Mouse (Mus musculus) left cerebral cortex, adult 2 months (tissue): Measurements from ENCODE around the gene Shroom3. TPM values are rescaled to one million over a fixed set of nuclear protein-coding genes. Genes with fewer than 3 reads are reported as not detected.

Experiments used
- DNase-seq, 2 experiments: peaks; one replicate each; pipeline ENCODE4 v3.0.0; 2021 to 2022; ENCODE audit warnings: low spot score in 2 of 2, mixed read lengths in 1 of 2; ENCODE audit errors: extremely low spot score in 1 of 2
- H3K27ac ChIP-seq: fragments of 200-600 bp; 2 replicates; pipeline ENCODE4 v1.8.1; 2022
- H3K4me3 ChIP-seq: fragments of 200-600 bp; 2 replicates; pipeline ENCODE4 v1.8.1; 2022
- CTCF ChIP-seq: fragments of 200-600 bp; IDR thresholded peaks from 2 replicates; pipeline ENCODE4 v1.8.1; 2022; ENCODE audit warnings: antibody characterized with exemption, mild to moderate bottlenecking, moderate library complexity
- intact Hi-C: fragments of 180-260 bp; cut with DNase I; formaldehyde crosslinking; loops from one replicate; pipeline ENCODE4 v1.15.1; 2025
- total RNA-seq, 2 experiments: library from RNA; stranded (reverse); gene quantifications; 2 replicates each; pipeline ENCODE4 v1.2.3; 2021

The Shroom3 gene
- total RNA-seq, 2 experiments from 2014 or later: 4.3 to 6.3 TPM

DNA sequence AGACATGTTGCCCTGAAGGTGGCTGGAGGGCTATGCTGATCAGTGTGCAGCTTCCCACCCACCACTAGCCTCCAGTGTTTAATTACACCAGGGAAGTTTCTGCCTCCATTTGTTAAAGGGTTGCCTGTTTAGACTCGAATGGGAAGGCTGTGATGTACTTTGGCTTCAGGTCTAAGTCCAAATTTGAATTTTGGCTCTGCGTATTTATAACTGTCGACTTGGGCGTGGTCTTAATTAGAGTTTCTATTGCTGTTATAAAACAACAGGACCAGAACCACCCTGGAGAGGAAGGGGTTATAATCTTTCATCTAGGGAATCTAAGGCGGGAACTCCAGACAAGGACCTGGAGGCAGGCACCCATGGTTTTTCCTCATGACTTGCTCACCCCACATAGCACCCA, 79.2 kb downstream of the Shroom3 start:
- intact Hi-C loops: no loop called here
- no peak for DNase-seq
- H3K4me3 ChIP-seq: no peak overlapping the region
- TF ChIP-seq CTCF: no peak
- no peak overlapping the region for H3K27ac ChIP-seq

DNA sequence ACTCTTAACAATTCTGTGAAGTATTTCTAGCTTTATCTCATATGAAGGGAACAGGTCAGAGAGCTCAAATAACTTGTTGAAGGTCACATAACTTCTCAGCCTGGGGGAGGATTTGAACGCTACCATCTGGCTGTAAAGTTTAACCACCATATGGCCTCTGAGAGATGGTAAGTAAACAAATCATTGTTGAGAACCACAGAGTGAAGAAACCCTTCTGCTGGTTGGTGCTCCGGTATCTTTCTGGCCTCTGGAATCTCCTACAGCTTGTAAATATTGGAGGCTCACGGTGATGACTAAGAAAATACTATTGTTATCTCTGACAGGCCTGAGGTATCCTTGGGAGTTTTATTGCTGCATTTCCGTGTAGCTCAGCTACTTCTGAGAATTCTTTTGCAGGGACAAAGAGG, 80.3 kb downstream of the Shroom3 start:
- TF ChIP-seq CTCF: no peak
- H3K4me3 ChIP-seq: no peak overlapping the region

DNA sequence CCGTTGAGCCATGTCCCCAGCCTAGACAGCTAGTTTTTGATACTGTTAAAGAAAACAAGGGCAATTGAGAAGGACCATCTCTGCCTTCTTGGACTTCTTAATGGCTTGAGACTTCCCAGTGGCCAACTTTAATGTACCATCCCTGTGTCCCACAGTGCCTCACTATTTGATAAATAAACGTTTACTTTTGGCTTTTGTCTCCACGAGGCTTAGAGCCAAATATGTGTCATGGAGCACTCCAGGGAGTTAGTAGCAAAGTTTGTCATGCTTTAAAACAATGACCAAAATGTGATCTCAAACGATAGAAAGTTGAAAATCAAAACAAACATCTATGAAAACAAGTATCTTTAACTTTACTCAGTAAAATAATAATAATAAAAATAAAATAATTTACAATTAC, 83.1 kb downstream of the Shroom3 start:
- Histone ChIP-seq H3K4me3 (no peak overlapping the region), H3K27ac (no peak overlapping the region)
- no peak for TF ChIP-seq CTCF
- intact Hi-C loops: no loop called here
- no peak for DNase-seq

More for the DNA sequence above, 80.3 kb downstream of the Shroom3 start:
- DNase-seq: no peak
- intact Hi-C loops: no loop called here
- no peak overlapping the region for H3K27ac ChIP-seq

DNA sequence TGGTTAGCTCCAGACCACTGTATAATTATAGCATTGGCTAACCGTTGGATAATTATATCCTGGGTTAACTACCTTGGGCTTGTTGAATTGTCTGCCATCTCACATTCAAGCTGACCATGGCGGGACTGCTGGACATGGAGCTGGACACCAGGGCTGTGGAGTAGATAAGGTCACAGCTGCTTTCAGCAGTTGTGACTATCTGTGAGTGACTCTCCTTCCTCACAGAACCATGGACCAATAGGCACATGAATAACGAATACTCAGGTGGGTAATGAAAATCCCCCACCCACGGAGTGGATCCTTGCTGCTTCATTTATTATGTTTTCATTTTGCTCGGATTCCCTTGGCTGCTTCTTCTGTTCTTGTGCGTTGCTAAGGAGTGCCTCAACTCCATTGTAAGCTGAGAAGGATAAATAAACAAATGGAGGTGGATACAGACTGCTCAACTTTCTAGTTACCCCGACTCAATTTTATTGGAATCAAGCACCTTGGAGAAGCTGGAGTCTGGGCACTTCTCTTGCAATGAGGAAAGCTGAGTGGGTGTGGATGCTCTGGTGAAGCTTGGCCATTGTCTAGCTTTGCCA, 84.1 kb downstream of the Shroom3 start:
- intact Hi-C loops: no loop called here
- DNase-seq: no peak
- no peak for TF ChIP-seq CTCF
- Histone ChIP-seq H3K27ac (no peak overlapping the region), H3K4me3 (no peak overlapping the region)

DNA sequence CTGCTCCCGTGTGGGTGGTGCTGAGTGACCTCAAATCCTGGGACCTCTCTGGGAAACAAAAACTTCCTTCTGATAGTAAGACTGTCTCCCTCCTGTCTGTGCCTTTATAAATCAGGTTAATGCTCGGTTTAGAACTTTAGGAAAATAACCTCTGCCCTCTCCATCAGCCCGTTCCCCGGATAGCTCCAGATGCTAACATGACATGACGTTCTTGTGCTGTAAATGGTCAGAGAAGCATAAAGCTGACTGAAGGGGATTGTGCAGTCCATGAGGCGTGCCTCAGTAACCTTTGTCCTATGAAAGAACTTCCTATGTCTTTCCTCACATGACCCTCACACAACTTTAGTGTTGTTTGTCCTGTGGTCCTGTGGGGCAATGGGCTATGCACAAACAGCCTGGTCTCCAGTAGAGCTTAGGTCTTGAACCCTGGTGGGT, 84.6 kb downstream of the Shroom3 start:
- no peak for DNase-seq
- no peak for TF ChIP-seq CTCF
- H3K27ac ChIP-seq: no peak overlapping the region
- intact Hi-C loops: no loop called here
- no peak overlapping the region for H3K4me3 ChIP-seq

DNA sequence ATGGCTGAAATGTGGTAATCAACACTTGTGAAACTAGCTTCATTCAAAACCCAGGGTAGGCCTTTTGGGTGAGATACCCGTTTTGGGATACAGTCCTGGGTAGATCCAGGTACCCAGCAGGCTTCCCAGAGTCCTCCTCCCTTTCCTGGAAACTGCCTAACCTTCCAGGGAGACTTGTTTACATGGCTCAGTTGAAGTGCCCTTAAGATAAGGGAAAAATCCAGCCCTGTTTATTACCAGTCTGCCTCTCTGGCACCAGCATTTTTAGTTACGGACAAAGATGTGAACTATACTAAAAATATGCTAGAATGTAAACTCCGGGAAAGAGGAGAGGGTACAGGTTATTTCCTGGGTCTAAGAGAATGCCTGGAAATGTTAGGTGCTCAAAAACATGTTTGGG, 90.6 kb downstream of the Shroom3 start:
- DNase-seq: no peak
- Histone ChIP-seq H3K27ac (no peak overlapping the region), H3K4me3 (no peak overlapping the region)
- TF ChIP-seq CTCF: no peak
- intact Hi-C loops: no loop called here

DNA sequence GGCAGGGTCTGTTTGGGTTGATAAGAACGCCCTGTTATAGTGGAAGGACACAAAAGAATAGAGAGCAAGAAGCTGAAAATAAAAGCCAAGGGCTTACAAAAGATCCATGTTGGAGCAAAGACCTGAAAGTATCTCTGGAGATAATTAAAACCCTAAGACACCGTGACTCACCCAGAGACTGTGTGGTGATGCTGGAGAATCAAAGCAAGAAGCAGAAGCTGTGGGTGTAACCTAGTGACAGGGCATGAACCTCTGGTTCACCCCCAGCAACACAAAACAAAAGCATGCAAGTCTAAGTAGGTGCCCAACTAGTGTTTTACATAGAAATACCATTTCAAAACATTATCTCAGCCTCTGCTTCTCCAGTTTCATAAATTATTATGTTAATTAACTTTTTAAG, 91.2 kb downstream of the Shroom3 start:
- intact Hi-C loops: no loop called here
- no peak overlapping the region for H3K4me3 ChIP-seq
- TF ChIP-seq CTCF: no peak
- no peak overlapping the region for H3K27ac ChIP-seq
- DNase-seq: no peak

DNA sequence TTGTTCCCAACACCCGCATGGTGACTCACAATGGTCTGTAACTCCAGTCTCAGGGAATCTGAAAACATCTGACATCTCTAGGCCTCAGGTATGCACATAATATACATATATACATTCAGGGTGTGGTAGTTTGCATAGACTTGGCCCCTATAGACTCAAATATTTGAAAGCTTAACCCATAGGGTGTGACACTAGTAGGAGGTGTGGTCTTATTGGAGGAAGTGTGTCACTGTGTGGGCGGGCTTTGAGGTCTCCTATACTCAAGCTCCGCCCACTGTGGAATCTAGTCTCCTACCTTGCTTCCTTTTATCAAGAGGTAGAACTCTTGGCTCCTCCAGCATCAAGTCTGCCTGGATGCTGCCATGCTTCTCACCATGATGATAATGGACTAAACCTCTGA, 91.7 kb downstream of the Shroom3 start:
- no peak overlapping the region for H3K4me3 ChIP-seq
- intact Hi-C loops: no loop called here
- DNase-seq: no peak

DNA sequence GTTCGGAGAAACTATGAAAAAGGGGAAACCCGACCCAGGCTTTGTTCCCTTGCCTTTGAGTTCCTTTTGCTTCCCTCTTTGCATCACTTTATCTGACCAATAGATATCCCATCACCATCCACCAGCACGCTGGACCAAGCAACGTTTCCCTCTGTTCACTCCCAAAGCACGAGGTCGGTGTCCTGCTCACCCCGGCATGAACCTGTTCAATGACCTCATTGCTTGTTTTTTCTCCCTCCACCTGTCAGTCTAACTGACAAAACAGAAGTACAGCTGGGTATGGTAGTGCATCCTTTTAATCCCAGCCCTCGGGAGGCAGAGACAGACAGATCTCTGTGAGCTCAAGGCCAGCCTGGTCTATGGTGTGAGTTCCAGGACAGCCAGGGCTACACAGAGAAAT, 95.2 kb downstream of the Shroom3 start:
- DNase-seq: no peak
- intact Hi-C loops: no loop called here
- H3K27ac ChIP-seq: no peak overlapping the region
- no peak for TF ChIP-seq CTCF
- H3K4me3 ChIP-seq: no peak overlapping the region

More for the DNA sequence above, 91.7 kb downstream of the Shroom3 start:
- no peak overlapping the region for H3K27ac ChIP-seq
- TF ChIP-seq CTCF: no peak

DNA sequence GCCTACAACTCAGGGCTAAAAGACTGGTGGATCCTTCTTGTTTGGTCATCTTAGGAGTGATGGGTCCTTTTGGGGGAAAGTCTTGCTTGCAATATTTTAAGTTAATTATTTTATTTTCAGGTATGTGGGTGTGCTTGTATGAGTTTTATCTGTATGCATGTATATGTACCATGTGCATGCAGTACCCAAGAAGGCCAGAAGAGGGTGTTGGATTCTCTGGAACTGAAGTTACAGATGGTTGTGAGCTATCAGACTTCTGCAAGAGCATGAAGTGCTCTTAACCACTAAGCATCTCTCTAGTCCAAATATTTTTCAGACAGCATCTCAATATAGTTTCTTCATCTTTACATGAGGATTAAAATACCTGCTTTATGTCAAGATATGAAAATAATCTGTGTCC, 97.8 kb downstream of the Shroom3 start:
- H3K27ac ChIP-seq: no peak overlapping the region
- intact Hi-C loops: no loop called here
- TF ChIP-seq CTCF: peak; percentile 8; the same call in 1 of the 2 replicates
- DNase-seq: no peak
- no peak overlapping the region for H3K4me3 ChIP-seq

DNA sequence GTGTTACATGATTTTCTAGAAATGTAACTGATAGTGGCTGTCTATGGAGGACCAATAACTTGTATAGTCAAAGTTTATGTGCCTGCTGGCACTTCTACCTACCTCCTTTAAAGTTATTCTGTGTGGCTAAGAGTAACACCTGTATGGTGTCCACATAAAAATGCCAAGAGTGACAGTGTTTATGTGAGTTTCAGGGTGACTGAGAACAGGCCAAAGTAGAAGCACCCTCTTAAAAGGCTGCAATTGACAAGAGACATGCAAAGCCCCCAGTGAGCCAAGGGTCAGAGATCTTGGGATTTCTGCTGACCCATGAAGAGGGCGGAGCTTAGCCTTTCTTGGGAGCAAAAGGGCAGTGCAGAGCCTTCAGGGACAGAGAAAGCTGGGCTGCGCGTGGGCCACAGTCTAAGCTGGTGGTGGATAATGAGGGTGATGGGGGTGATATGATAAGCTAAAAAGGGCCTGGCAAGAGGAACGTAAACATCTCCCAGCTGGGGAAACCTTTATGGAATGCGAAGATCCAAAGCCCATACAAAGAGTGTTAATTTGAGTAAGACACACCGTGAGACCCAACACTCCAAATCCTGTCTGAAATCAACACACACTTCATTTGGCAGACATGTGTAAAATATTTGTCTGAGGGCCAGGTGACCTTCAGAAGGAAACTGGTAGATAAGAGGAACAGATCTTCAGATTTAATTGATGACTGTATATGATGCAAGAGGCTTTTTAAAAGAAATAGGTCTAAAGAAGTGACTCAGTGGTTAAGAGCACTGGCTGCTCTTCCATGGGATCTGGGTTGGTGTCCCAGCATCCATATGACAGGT, 101.0 kb downstream of the Shroom3 start:
- no peak for TF ChIP-seq CTCF
- no peak overlapping the region for H3K27ac ChIP-seq
- intact Hi-C loops: no loop called here
- no peak for DNase-seq
- H3K4me3 ChIP-seq: no peak overlapping the region

DNA sequence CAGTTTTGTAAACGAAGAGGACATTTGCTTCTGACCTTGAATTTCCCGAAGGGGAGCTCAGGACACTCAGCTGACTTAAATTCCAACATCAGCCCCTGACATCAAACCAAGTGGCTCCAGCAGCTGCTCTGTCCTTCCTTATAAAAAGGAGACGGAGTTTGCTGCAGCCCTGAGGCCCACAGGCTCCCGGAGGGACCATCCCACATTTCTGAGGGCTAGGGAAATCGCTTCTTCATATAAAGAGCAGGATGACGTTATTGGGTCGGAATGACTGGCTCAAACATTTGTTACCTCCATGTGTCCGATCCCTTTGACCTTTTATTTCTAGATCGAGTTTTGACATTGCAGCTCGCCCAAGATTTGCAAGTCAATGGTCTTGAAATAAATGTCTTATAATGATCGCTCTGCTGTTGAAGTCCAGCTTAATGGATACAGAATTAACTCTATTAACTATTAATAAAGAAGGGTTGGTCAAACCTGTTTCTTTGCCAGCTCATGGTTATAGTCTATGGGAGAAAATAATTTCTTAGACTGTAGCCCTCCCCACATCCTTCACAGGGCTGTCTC, 102.7 kb downstream of the Shroom3 start:
- H3K4me3 ChIP-seq: no peak overlapping the region
- TF ChIP-seq CTCF: no peak
- no peak overlapping the region for H3K27ac ChIP-seq
- intact Hi-C loops: no loop called here
- no peak for DNase-seq
